8 mouse cellular contexts compared by ENCODE assay signal in the genomic region with DNA sequence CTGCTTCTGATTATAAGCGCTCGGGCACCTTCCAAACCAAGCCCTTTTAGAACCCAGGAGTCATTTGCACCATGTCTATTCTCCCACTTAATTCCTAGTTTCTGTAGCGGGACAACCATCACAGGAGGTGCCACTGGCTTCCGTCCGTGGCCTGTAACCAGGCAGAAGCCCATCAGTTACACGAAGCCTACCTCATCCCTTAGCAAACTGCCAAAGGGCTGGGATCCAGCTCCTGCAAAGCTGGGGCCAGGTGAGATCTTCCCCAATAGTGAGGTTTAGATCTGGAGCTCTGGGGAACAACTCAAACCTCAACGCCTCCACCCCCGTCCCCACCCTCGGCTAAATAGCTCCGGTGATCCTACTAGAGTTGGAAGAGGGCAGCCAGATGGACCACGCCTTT. TPM values are rescaled to one million over a fixed set of nuclear protein-coding genes. Genes with fewer than 3 reads are reported as not detected.
DNase-seq lines count a peak whose midpoint lies in the region; ATAC-seq and TF ChIP-seq lines count a peak whose summit lies in the region.

No protein-coding gene starts in this region.

- ATAC-seq in cerebellum, adult (ENCODE audit: insufficient number of reproducible peaks, low FRiP score, low TSS enrichment), result no peak
- ATAC-seq in liver, embryonic 15.5 days (ENCODE audit: insufficient read depth), result no peak

- no peak for TF ChIP-seq CTCF in thymus, adult 2 months (IDR thresholded peaks at IDR 0.05; ENCODE audit: borderline replicate concordance, control insufficient read depth, extremely low read depth, insufficient read depth, low read length, poor library complexity)

- peak overlapping the region; percentile 74 for H3K9ac ChIP-seq in liver, embryonic 15.5 days

- peaks cover 53% of the 10 kb centered on the region for H3K36me3 ChIP-seq in thymus, adult 2 months (ENCODE audit: control insufficient read depth, insufficient read depth, low read length)
- H3K36me3 ChIP-seq in liver, embryonic 15.5 days (replicated peaks), result peaks cover 82% of the 10 kb centered on the region

- no peak overlapping the region for H3K27ac ChIP-seq in thymus, adult 2 months (ENCODE audit: control insufficient read depth, insufficient read depth, low read length)
- peak overlapping the region; percentile 91 for H3K27ac ChIP-seq in liver, embryonic 15.5 days (replicated peaks)

- no peaks in the 10 kb centered on the region for H3K27me3 ChIP-seq in thymus, adult 2 months (ENCODE audit: control insufficient read depth, insufficient read depth, low read length)
- H3K27me3 ChIP-seq in liver, embryonic 15.5 days, result no peaks in the 10 kb centered on the region

- peak overlapping the region; percentile 91 for H3K4me2 ChIP-seq in liver, embryonic 15.5 days

- 60% methylated on average over 11 of the region's 11 CpGs for WGBS in thymus, adult 2 months
- 50% methylated on average over 11 of the region's 11 CpGs for WGBS in liver, embryonic 15.5 days (ENCODE audit: insufficient replicate concordance)

- peak; percentile 47 for DNase-seq in cerebellum, adult 11-12 months
- no peak for DNase-seq in thymus, adult 2 months
- no peak for DNase-seq in thymus, postnatal 4 days
- DNase-seq in adipocyte (ENCODE audit: low spot score), result no peak
- DNase-seq in right cerebral cortex, postnatal 4 days, result no peak
- DNase-seq in kidney, adult 8-10 months, result no peak

- H3K9me3 ChIP-seq in liver, embryonic 15.5 days (replicated peaks), result no peaks in the 10 kb centered on the region

- peak overlapping the region; percentile 70; the same call in 1 of the 2 replicates for H3K4me3 ChIP-seq in thymus, adult 2 months (ENCODE audit: control insufficient read depth, insufficient read depth, low read length)
- H3K4me3 ChIP-seq in liver, embryonic 15.5 days (replicated peaks), result peak overlapping the region; percentile 77

- H3K4me1 ChIP-seq in thymus, adult 2 months (replicated peaks; ENCODE audit: control insufficient read depth, insufficient read depth, low read length), result peaks cover 17% of the 10 kb centered on the region
- H3K4me1 ChIP-seq in liver, embryonic 15.5 days (replicated peaks), result peaks cover 32% of the 10 kb centered on the region

- no peak for TF ChIP-seq POLR2A in thymus, adult 2 months (IDR thresholded peaks at IDR 0.05; ENCODE audit: control insufficient read depth, extremely low read depth, insufficient read depth, low read length, poor library complexity)

RNA-seq across cellular contexts. Expression of gene Cd2bp2, which starts 0.6 kb away (rescaled TPM):
- 63.4 and 67.2 TPM in 2 replicates for polyA plus RNA-seq in thymus, adult 2 months (2012; rRNA removed)
- 18.0 and 21.5 TPM in 2 replicates for polyA plus RNA-seq in liver, embryonic 15.5 days (2015; fragmentation: Nextera tagmentation; extraction: Ambion mirVana)

RNA-seq across cellular contexts. Expression of gene Tbc1d10b, which starts 11.8 kb away (rescaled TPM):
- 70.3 and 81.3 TPM in 2 replicates for polyA plus RNA-seq in thymus, adult 2 months (2012; rRNA removed)
- 17.1 and 18.2 TPM in 2 replicates for polyA plus RNA-seq in liver, embryonic 15.5 days (2015; fragmentation: Nextera tagmentation; extraction: Ambion mirVana)

RNA-seq across cellular contexts. Expression of gene Mylpf, which starts 12.2 kb away (rescaled TPM):
- polyA plus RNA-seq in thymus, adult 2 months (2012; rRNA removed), result 10.7 and 12.3 TPM in 2 replicates
- 67.8 and 89.3 TPM in 2 replicates for polyA plus RNA-seq in liver, embryonic 15.5 days (2015; fragmentation: Nextera tagmentation; extraction: Ambion mirVana)

RNA-seq across cellular contexts. Expression of gene Zfp553, which starts 36.4 kb away (rescaled TPM):
- 30.4 and 31.6 TPM in 2 replicates for polyA plus RNA-seq in thymus, adult 2 months (2012; rRNA removed)
- polyA plus RNA-seq in liver, embryonic 15.5 days (2015; fragmentation: Nextera tagmentation; extraction: Ambion mirVana), result 6.3 and 6.8 TPM in 2 replicates

RNA-seq across cellular contexts. Expression of gene Sept1, which starts 36.4 kb away (rescaled TPM):
- polyA plus RNA-seq in thymus, adult 2 months (2012; rRNA removed), result 1,045 and 1,102 TPM in 2 replicates
- 9.4 and 9.7 TPM in 2 replicates for polyA plus RNA-seq in liver, embryonic 15.5 days (2015; fragmentation: Nextera tagmentation; extraction: Ambion mirVana)
